Mouse (Mus musculus) heart, embryonic 11.5 days (tissue): ENCODE measurements around the gene Adgrf5. TPM values are rescaled to one million over a fixed set of nuclear protein-coding genes. Genes with fewer than 3 reads are reported as not detected.

Experiments used
- ATAC-seq: fragments of 200-750 bp; cut with Nextera tagmentation; replicated peaks from 2 replicates; pipeline ENCODE4 v1.8.0; 2017; ENCODE audit warnings: moderate library complexity; ENCODE audit not compliant: insufficient number of reproducible peaks, low FRiP score, low TSS enrichment
- H3K27ac ChIP-seq: fragments of 300-500 bp; sonication (generic); 2 replicates; pipeline ENCODE4 v1.5.1; 2014; ENCODE audit warnings: mild to moderate bottlenecking, low read depth, low read length
- H3K27me3 ChIP-seq: fragments of 300-500 bp; sonication (generic); 2 replicates; pipeline ENCODE4 v1.6.1; 2014; ENCODE audit warnings: mild to moderate bottlenecking, low read length, mixed read lengths; ENCODE audit not compliant: control insufficient read depth, insufficient read depth
- H3K36me3 ChIP-seq: fragments of 300-500 bp; sonication (generic); 2 replicates; pipeline ENCODE4 v1.6.1; 2014; ENCODE audit warnings: mild to moderate bottlenecking, low read length, moderate library complexity, mixed read lengths; ENCODE audit not compliant: control insufficient read depth, insufficient read depth
- H3K4me1 ChIP-seq: fragments of 300-500 bp; sonication (generic); 2 replicates; pipeline ENCODE4 v1.6.1; 2014; ENCODE audit warnings: low read length; ENCODE audit not compliant: control insufficient read depth, insufficient read depth
- H3K4me2 ChIP-seq: fragments of 300-500 bp; sonication (generic); 2 replicates; pipeline ENCODE4 v1.6.1; 2014; ENCODE audit warnings: mild to moderate bottlenecking, moderate library complexity
- H3K4me3 ChIP-seq: fragments of 300-500 bp; sonication (generic); 2 replicates; pipeline ENCODE4 v1.5.1; 2014; ENCODE audit warnings: low read depth, low read length
- H3K9ac ChIP-seq: fragments of 300-500 bp; sonication (generic); 2 replicates; pipeline ENCODE4 v1.6.1; 2014; ENCODE audit warnings: mild to moderate bottlenecking, low read depth, low read length, moderate library complexity
- H3K9me3 ChIP-seq: fragments of 300-500 bp; sonication (generic); replicated peaks from 2 replicates; pipeline ENCODE4 v1.6.1; 2016; ENCODE audit warnings: low read length; ENCODE audit not compliant: control insufficient read depth
- WGBS: fragments of 180-500 bp; shearing (Covaris S2); extraction: QIAGEN DNeasy Blood & Tissue Kit; methylation state at CpG from one replicate; pipeline ENCODE4 v1.1.7; 2014; ENCODE audit not compliant: insufficient replicate concordance; 5-methylcytosine and 5-hydroxymethylcytosine counted together
- polyA plus RNA-seq: library from polyadenylated mRNA; unstranded; fragments of >200 nt; fragmentation: Nextera tagmentation; extraction: Ambion mirVana; gene quantifications from 2 replicates; pipeline ENCODE4 v1.2.1, GENCODE M21; 2014

Gene Adgrf5
- polyA plus RNA-seq, 1 experiment from 2014 or later = 13.9 TPM

GRCm38 (mm10) chr17:43504594-43504934, 144.3 kb downstream of the Adgrf5 start:
- H3K9me3 ChIP-seq = no peaks in the 10 kb centered on the region
- no peaks in the 10 kb centered on the region for H3K4me1 ChIP-seq
- no peak overlapping the region for H3K9ac ChIP-seq
- H3K36me3 ChIP-seq = no peaks in the 10 kb centered on the region
- 70% methylated on average over 6 of the region's 6 CpGs for WGBS
- H3K27ac ChIP-seq = no peak overlapping the region
- H3K27me3 ChIP-seq = no peaks in the 10 kb centered on the region
- no peak for ATAC-seq
- H3K4me2 ChIP-seq = no peak overlapping the region
- H3K4me3 ChIP-seq = no peak overlapping the region

Other genes starting within 250 kb of the Adgrf5 start
- not detected in 2 replicates for gene Adgrf1, start 90.1 kb upstream of the Adgrf5 start, polyA plus RNA-seq
- gene Mep1a, start 142.4 kb downstream of the Adgrf5 start, polyA plus RNA-seq = not detected in 2 replicates
- gene Ankrd66, start 183.2 kb downstream of the Adgrf5 start, polyA plus RNA-seq = not detected in 2 replicates
- 14.9 and 15.0 TPM in 2 replicates for gene Pla2g7, start 207.6 kb downstream of the Adgrf5 start, polyA plus RNA-seq